Mouse (Mus musculus) limb, embryonic 12.5 days (tissue): ENCODE measurements around the gene Nfkbib. TPM values are rescaled to one million over a fixed set of nuclear protein-coding genes. Genes with fewer than 3 reads are reported as not detected.
A peak's percentile ranks its signal among the peaks of the same experiment; 100 is the strongest.

Experiments
- ATAC-seq: fragments of 200-750 bp; cut with Nextera tagmentation; 2 replicates; pipeline ENCODE4 v1.8.0; 2017; ENCODE audit warnings: low read depth, moderate TSS enrichment; ENCODE audit not compliant: insufficient number of reproducible peaks, insufficient read depth, low FRiP score, low TSS enrichment
- H3K27ac ChIP-seq: fragments of 300-500 bp; sonication (generic); 2 replicates; pipeline ENCODE4 v1.5.1; 2016; ENCODE audit warnings: mild to moderate bottlenecking, moderate library complexity
- H3K27me3 ChIP-seq: fragments of 300-500 bp; sonication (generic); 2 replicates; pipeline ENCODE4 v1.6.1; 2016; ENCODE audit warnings: mild to moderate bottlenecking, moderate library complexity
- H3K36me3 ChIP-seq: fragments of 300-500 bp; sonication (generic); 2 replicates; pipeline ENCODE4 v1.6.1; 2016; ENCODE audit warnings: mild to moderate bottlenecking, moderate library complexity
- H3K4me1 ChIP-seq: fragments of 300-500 bp; sonication (generic); replicated peaks from 2 replicates; pipeline ENCODE4 v1.6.1; 2016
- H3K4me2 ChIP-seq: fragments of 300-500 bp; sonication (generic); 2 replicates; pipeline ENCODE4 v1.6.1; 2016; ENCODE audit warnings: mild to moderate bottlenecking, moderate library complexity
- H3K4me3 ChIP-seq: fragments of 300-500 bp; sonication (generic); replicated peaks from 2 replicates; pipeline ENCODE4 v1.5.1; 2016; ENCODE audit warnings: mild to moderate bottlenecking
- H3K9ac ChIP-seq: fragments of 300-500 bp; sonication (generic); replicated peaks from 2 replicates; pipeline ENCODE4 v1.6.1; 2016; ENCODE audit warnings: mild to moderate bottlenecking, moderate library complexity
- H3K9me3 ChIP-seq: fragments of 300-500 bp; sonication (generic); 2 replicates; pipeline ENCODE4 v1.6.1; 2016; ENCODE audit warnings: mild to moderate bottlenecking, moderate library complexity
- WGBS: fragments of 180-500 bp; shearing (Covaris S2); methylation state at CpG from one replicate; pipeline ENCODE4 v1.1.7; 2016; 5-methylcytosine and 5-hydroxymethylcytosine counted together
- polyA plus RNA-seq: library from polyadenylated mRNA; unstranded; fragments of >200 nt; fragmentation: Nextera tagmentation; extraction: Ambion mirVana; gene quantifications from 2 replicates; pipeline ENCODE4 v1.2.1, GENCODE M21; 2016

The Nfkbib gene
- 37.4 and 40.8 TPM in 2 replicates for polyA plus RNA-seq

GRCm38 (mm10) chr7:28767462-28767965 lies at the start of gene Nfkbib:
Gene Nfkbib, minus strand, starts transcription at chr7:28767512.
- Histone ChIP-seq H3K4me1 (peaks cover 18% of the 10 kb centered on the region), H3K36me3 (peaks cover 15% of the 10 kb centered on the region), H3K9ac (peak within 1 kb of the TSS; percentile 75), H3K4me2 (peak within 1 kb of the TSS; percentile 66), H3K4me3 (peak within 1 kb of the TSS; percentile 76), H3K9me3 (no peaks in the 10 kb centered on the region), H3K27ac (no peak within 1 kb of the TSS), H3K27me3 (no peaks in the 10 kb centered on the region)
- 64% methylated on average over 7 of the region's 7 CpGs for WGBS
- no peak for ATAC-seq

GRCm38 (mm10) chr7:28816920-28817319 lies 49.6 kb upstream of the Nfkbib start:
- Histone ChIP-seq H3K4me3 (no peak overlapping the region), H3K36me3 (peaks cover 100% of the 10 kb centered on the region), H3K4me1 (peaks cover 50% of the 10 kb centered on the region), H3K9ac (no peak overlapping the region), H3K9me3 (no peaks in the 10 kb centered on the region), H3K4me2 (no peak overlapping the region), H3K27me3 (no peaks in the 10 kb centered on the region), H3K27ac (no peak overlapping the region)
- ATAC-seq: no peak
- 95% methylated on average over 10 of the region's 10 CpGs for WGBS

- peaks cover 52% of the 10 kb centered on the region for H3K4me1 ChIP-seq
- no peak overlapping the region for H3K9ac ChIP-seq
- no peak overlapping the region for H3K4me2 ChIP-seq
- 88% methylated on average over 9 of the region's 9 CpGs for WGBS
- ATAC-seq: no peak
- H3K9me3 ChIP-seq: no peaks in the 10 kb centered on the region
- no peak overlapping the region for H3K4me3 ChIP-seq
- no peak overlapping the region for H3K27ac ChIP-seq
- no peaks in the 10 kb centered on the region for H3K27me3 ChIP-seq
- peaks cover 96% of the 10 kb centered on the region for H3K36me3 ChIP-seq
Observed at GRCm38 (mm10) chr7:28816201-28816600, 48.9 kb upstream of the Nfkbib start.

GRCm38 (mm10) chr7:28815230-28815629 lies 47.9 kb upstream of the Nfkbib start:
- 89% methylated on average over 9 of the region's 9 CpGs for WGBS

GRCm38 (mm10) chr7:28814306-28815034 lies 47.2 kb upstream of the Nfkbib start:
- WGBS: 90% methylated on average over 5 of the region's 5 CpGs
- ATAC-seq: no peak
- H3K9me3 ChIP-seq: no peaks in the 10 kb centered on the region
- peaks cover 52% of the 10 kb centered on the region for H3K4me1 ChIP-seq
- H3K4me3 ChIP-seq: no peak overlapping the region
- H3K27me3 ChIP-seq: no peaks in the 10 kb centered on the region
- H3K4me2 ChIP-seq: no peak overlapping the region; the same call in 1 of the 2 replicates
- H3K36me3 ChIP-seq: peaks cover 78% of the 10 kb centered on the region
- H3K9ac ChIP-seq: no peak overlapping the region; the same call in 1 of the 2 replicates
- H3K27ac ChIP-seq: no peak overlapping the region

More at GRCm38 (mm10) chr7:28815230-28815629, 47.9 kb upstream of the Nfkbib start:
- Histone ChIP-seq H3K27me3 (no peaks in the 10 kb centered on the region), H3K9ac (no peak overlapping the region), H3K36me3 (peaks cover 86% of the 10 kb centered on the region), H3K27ac (no peak overlapping the region), H3K9me3 (no peaks in the 10 kb centered on the region), H3K4me3 (no peak overlapping the region), H3K4me2 (no peak overlapping the region; the same call in 1 of the 2 replicates), H3K4me1 (peaks cover 52% of the 10 kb centered on the region)
- no peak for ATAC-seq

GRCm38 (mm10) chr7:28812949-28813348 lies 45.6 kb upstream of the Nfkbib start:
- Histone ChIP-seq H3K4me2 (peak overlapping the region; percentile 93), H3K4me1 (peaks cover 56% of the 10 kb centered on the region), H3K4me3 (peak overlapping the region; percentile 83), H3K27me3 (no peaks in the 10 kb centered on the region), H3K36me3 (peaks cover 63% of the 10 kb centered on the region), H3K27ac (0 out of 2 replicates have a peak overlapping the region, but pooled peaks have one; percentile 24), H3K9ac (no peak overlapping the region; the same call in 1 of the 2 replicates), H3K9me3 (no peaks in the 10 kb centered on the region)
- ATAC-seq: no peak
- 83% methylated on average over 5 of the region's 5 CpGs for WGBS

- Histone ChIP-seq H3K27me3 (no peaks in the 10 kb centered on the region), H3K9ac (peak overlapping the region; percentile 97), H3K36me3 (peaks cover 58% of the 10 kb centered on the region), H3K4me1 (peaks cover 57% of the 10 kb centered on the region), H3K27ac (0 out of 2 replicates have a peak overlapping the region, but pooled peaks have one; percentile 20), H3K4me3 (peak overlapping the region; percentile 83), H3K4me2 (peak overlapping the region; percentile 93), H3K9me3 (no peaks in the 10 kb centered on the region)
- 78% methylated on average over 4 of the region's 4 CpGs for WGBS
- ATAC-seq: no peak
Observed at GRCm38 (mm10) chr7:28812436-28812835, 45.1 kb upstream of the Nfkbib start.

- H3K9me3 ChIP-seq: no peaks in the 10 kb centered on the region
- H3K27me3 ChIP-seq: no peaks in the 10 kb centered on the region
- H3K9ac ChIP-seq: peak overlapping the region; percentile 97
- 15% methylated on average over 7 of the region's 7 CpGs for WGBS
- no peak for ATAC-seq
- peak overlapping the region; percentile 99 for H3K27ac ChIP-seq
- H3K4me3 ChIP-seq: peak overlapping the region; percentile 83
- H3K4me1 ChIP-seq: peaks cover 51% of the 10 kb centered on the region
- H3K36me3 ChIP-seq: peaks cover 51% of the 10 kb centered on the region
- peak overlapping the region; percentile 93 for H3K4me2 ChIP-seq
Observed at GRCm38 (mm10) chr7:28811640-28812275, 44.4 kb upstream of the Nfkbib start.

- Histone ChIP-seq H3K4me2 (peak overlapping the region; percentile 93), H3K27ac (peak overlapping the region; percentile 99), H3K9me3 (no peaks in the 10 kb centered on the region), H3K4me3 (peak overlapping the region; percentile 83), H3K9ac (peak overlapping the region; percentile 97), H3K36me3 (peaks cover 46% of the 10 kb centered on the region), H3K27me3 (no peaks in the 10 kb centered on the region), H3K4me1 (peaks cover 51% of the 10 kb centered on the region)
- ATAC-seq: no peak
- WGBS: 1% methylated on average over 40 of the region's 40 CpGs
Observed at GRCm38 (mm10) chr7:28811228-28811627, 43.9 kb upstream of the Nfkbib start.

GRCm38 (mm10) chr7:28810107-28811066 lies 43.1 kb upstream of the Nfkbib start:
- no peaks in the 10 kb centered on the region for H3K27me3 ChIP-seq
- peak overlapping the region; percentile 93 for H3K4me2 ChIP-seq
- ATAC-seq: peak; percentile 91
- H3K36me3 ChIP-seq: peaks cover 38% of the 10 kb centered on the region
- peak overlapping the region; percentile 83 for H3K4me3 ChIP-seq
- WGBS: under 1% methylated on average over 68 of the region's 70 CpGs
- no peaks in the 10 kb centered on the region for H3K9me3 ChIP-seq
- H3K9ac ChIP-seq: peak overlapping the region; percentile 97
- peak overlapping the region; percentile 100 for H3K27ac ChIP-seq
- peaks cover 43% of the 10 kb centered on the region for H3K4me1 ChIP-seq
